Mouse (Mus musculus): ENCODE results near the gene Wdr95.

Wdr95 gene

DNA sequence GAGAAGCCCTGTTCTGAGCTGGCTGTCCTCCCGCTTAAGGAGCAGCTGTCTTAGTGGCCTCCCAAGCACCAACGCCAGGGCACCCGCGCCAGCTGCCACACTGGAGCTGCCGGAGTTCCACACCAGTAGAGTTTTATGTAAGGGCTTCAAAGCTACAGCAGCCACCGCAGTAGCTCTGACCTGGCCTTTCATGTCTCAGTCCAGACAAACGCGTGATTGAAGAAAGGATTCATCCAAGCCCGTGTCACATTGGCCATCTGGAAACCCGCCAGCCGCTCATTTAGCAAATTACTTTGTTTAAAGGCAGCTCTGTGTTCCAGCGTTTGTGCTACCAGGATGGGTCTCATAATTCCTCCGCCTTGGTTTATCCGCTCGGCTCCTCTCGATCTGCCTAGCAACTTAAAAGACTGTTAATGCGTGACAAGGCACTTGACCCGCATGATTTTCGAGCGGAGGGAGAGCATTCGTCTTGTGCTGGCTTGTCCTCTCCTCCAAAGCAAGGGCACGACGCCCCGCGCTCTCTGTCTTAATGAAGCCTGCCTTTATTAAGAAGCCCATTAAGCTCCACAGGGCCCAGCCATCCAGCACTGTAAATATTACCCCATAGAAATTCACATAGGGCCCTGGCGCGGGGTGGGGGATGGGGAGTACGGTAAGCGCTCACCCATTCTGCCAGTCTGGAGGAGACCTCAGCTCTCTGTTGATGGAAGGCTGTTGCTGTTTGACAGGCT, at the start of gene Wdr95:
Gene Wdr95, plus strand, starts transcription at position 681 of the 731 bp plus-strand sequence.
- DNase-seq (ENCODE audit: low spot score in 2 of 2), result peak; percentile 86

DNA sequence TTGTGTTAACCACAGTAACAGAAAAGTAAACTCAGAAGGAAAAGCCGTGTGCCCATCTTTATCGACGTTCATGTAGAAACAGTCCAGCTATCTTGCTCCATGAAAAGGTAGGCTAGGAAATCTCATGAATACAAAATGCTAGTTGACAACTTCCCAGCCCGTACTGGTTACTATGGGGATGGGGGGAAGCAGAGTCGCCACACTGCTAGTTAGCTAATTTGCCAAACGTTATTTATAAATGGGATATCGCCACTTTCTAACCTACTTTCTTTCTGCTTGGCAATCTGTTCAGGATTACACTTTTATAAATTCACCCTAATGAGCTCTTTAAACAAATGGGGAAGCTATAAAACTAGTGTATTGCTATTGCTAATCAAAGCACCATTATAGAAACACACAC, 46.6 kb upstream of the Wdr95 start:
- DNase-seq (ENCODE audit: low spot score in 2 of 2), result no peak

DNA sequence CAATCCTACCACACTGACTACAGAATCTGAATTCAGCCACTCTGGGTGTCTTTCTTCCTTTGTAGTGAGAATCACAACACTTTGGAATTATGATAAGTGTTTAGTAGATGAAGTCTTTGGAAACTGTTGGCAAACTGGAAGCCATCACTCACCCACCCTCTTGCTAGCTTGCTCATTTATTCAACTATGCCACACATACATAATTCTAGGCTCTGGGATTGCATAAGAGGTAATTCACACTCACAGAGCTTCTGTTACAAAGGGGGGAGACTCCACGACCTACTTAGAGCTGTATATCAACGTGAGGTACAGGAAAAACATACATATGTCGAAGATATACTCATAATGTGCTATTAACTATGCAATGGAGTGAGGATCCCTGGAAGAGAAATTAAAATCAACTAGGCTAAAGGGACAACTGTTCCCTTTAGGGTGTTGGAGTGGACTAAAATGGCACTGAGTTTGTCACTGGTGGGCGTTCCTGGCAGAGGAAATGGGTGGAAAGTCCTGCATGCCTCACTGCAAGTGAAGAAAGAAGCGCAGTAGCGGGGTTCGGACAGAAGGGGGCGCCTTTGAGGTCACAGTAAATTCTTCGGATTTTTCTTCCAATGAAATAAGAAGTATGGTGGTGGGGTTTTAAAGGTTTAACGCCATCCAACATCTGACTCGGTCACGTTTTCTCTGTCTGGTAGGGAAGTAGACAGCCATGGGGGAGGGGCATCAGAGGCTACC, 45.0 kb upstream of the Wdr95 start:
- DNase-seq (ENCODE audit: low spot score in 2 of 2), result no peak

DNA sequence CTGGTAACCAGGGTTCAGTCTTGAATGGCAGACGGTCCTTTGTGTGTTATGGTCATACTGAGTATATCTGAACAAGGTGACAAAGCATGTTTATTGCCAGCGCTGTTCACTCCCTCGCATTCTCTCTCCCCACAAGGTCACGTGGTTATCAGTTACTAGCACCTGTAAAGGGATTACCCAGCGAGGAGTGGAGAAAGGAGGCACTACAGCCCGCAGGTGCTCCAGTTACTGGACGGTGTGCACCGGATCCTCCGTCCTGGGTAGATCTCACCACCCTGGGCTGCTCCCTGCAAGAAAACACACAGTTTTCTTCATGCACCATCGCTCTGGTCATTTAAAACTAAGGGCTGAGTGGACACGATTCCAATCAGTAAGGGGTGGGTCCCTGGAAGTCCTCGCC, 44.2 kb upstream of the Wdr95 start:
- DNase-seq (ENCODE audit: low spot score in 2 of 2), result no peak

DNA sequence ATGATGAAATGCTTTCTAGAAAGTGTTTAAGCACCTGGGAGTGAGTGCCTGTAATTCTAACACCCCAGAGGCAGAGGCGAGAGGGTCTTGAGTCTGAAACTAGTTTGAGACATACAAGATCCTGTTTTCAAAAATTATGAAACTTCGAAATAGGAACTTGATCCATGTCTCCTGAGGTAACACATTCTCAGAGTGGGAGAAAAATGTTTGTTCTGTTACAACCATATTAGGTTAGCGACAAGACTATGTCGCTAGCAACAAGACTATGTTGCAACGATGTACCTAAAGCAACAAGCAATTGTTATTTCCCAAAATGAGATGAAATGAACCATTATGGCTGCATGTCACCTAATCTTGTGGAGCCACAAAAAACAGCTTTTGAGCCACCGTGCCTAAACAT, 43.0 kb upstream of the Wdr95 start:
- DNase-seq (ENCODE audit: low spot score in 2 of 2), result no peak

DNA sequence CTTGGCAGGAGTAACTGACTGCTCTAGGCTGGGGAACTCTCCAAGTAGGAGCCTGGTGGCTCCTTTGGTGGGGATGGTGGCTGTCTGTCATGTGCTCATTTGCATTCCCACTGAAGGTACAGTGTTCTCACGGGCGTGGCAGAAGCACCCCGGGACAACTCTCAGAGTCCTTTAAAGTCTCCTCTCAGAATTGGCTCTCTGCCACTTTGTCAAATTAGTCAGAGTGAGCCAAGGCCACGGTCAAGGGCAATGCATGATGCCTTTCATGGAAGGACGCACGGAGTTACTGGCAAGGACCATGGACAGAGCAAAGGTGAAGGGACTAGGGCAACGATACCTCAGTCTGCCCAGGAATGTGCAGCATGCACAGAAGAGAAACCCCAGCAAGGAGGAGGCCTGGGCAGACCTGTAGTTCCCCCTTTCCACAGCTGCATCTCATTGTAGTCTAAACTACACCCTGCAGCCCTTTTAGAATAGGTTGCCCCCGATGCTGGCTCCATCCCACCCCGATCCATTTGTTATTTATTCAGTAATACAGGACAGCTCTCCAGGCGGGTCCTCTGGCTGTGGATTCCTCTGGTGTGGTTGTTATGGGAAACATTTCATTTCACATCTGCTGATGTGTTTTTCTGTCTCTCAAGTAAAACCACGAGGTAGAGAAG, 40.0 kb upstream of the Wdr95 start:
- no peak for DNase-seq (ENCODE audit: low spot score in 2 of 2)

DNA sequence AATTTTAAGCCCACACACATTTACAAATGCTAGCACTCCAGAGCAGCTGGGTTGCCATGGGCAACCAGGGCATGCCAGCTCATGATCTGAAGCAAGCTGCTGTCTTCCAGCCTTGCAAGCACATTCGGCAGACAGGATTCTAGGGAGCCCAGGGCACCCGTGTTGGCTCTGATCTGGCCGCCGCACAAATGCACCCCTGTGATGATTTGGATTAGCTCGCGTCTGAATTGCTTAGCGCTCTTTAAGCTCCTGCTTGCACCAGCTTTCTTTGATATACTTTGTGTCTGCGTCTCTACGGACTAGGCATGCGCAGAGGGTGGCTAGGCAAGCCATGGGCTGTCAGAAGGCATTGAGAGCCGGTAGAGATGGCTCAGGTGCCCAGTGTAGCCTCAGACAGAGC, 39.3 kb upstream of the Wdr95 start:
- DNase-seq (ENCODE audit: low spot score in 2 of 2), result peak; percentile 91 to 95

DNA sequence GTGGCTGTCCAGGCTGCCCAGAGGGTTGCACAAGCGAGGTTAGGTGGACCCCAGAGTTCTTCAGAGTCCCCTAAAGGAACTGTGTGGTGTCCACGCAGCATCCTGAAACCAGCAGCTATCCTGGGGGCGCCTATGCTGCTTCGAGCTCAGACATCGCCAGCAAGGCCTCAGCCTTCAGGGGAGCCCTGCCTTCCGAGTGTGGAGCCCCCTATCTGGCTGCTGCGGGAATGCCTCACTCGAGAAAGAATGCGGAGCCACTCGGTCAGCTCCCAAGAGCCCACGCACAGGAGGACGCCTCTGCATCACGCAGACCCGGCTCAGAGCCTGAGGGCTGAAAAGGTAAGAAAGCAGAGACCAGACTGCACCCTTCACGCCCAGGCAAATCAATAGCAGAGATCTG, 38.2 kb upstream of the Wdr95 start:
- DNase-seq (ENCODE audit: low spot score in 2 of 2), result peak in 1 of 2 experiments; percentile 28

DNA sequence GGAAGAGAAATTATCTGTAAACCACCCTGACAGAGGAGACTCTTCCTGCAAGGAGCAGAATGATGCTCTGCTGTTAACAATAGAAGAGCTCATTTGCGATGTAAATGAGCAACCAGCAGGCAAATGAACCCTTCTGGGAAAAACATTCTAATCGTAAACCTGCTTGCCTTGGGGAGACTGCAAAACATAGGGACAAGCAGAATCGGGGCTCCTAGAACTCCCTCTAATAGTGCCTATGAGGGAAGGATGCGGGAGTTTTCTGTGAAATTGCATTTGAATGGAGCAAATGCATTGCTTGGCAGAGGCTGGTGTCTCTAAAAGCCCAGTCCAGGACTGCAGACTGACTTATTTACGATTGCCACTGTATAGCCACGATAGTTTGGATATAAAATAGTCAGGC, 32.8 kb upstream of the Wdr95 start:
- DNase-seq (ENCODE audit: low spot score in 2 of 2), result no peak

DNA sequence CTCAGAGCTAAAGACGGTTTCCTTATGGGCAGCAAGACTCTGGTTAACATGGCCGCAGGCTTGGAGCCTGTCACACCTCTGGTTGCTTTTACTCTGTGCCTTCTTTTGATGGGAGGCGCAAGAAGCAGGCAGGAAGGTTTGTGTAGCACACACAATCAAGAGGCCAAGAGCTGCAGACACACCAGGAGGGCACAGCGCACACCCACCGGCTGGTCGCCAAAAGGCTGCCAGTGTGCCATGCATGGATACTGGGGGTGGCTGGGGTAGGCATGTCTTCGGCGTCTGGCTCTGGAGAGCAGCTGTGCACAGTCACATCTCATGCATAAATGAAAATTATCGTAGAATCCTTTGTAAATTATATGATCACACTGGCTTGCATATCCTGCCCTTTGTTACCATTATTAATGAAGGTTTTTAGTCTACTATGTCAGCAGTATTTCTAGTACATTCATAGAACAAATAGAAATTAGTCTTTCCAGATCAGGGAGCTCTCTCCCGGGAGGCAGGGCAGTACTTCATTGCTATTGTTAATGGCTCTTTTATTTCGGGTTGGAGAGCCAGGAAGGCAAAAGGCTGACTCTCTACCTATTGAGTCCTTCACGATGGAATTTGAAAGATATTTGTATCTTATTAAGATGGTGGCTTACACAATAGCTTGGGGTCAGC, 31.9 kb upstream of the Wdr95 start:
- peak in 1 of 2 experiments; percentile 44 for DNase-seq (ENCODE audit: low spot score in 2 of 2)

DNA sequence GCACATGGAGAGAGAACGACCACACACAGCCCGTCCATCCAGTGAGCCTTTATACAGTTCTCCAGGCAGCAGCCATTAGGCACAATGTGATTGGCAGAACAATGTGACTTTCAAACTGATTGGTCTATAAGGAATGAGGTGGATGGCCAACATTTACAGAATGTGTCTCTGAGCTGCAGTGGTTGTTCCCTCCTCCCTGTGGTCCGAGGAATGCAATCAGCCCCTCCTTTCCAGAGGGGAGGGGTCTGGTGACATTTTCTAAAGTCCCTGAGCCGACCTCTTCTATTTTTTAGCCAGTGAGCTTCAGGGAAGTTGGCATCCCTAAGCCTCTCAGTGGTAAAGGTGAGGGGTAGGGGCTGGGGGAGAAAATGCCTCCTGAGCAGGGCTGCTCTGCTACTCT, 28.5 kb upstream of the Wdr95 start:
- DNase-seq (ENCODE audit: low spot score in 2 of 2), result no peak

DNA sequence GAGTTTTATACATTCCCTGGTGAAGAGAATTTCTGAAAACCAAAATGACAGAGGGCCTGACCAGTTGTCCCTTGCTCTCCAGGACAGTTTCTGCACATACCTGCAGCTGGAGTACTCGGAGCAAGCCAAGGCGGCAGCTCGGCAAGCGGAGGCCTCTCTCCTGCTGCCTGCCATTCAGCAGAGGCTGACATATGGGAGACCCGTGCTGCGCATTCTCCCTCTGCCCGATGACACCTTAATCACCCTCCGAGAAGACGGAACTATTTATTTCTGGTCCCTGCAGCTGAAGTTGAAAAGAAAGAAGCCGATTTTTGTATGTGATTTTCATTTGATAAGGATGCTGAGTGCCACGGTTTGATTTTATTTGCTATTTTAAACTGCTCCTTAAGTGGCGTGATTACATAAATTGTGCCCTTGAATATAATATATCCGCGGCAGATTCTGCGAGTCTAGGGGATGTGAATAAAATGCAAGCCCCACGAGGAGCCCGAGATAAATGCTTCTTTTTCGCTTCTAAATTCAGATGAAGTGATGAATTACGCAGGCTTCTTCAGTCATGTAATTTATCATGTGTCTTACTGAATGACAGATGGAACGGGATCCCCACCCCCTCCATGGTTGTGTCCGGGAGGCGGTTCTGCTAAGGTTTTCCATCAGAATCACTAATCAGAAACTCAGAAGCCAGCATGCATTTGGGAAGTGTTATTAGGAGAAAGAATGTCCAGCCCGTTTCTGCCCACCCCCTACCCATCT, 24.9 kb upstream of the Wdr95 start:
- DNase-seq (ENCODE audit: low spot score in 2 of 2), result peak; percentile 74 to 79

DNA sequence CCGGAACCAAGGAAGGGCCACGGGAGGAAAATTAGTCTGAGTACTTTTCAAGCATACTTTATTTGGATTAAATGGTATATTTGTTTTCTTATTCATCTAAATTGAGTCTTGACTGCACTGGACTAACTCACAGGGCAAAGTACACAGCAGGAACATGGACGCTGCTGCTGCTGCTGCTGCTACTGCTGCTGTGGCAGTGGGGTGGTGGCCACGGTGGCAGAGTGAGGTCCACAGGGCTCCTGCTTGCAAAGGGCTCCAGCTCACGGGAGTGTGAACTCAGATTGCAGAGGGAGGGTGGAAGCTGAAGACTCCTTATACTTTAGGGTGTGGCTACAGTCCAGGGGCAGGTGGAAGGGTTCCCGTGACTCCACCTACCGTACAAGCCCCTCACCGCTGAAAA, 23.5 kb upstream of the Wdr95 start:
- DNase-seq (ENCODE audit: low spot score in 2 of 2), result no peak

DNA sequence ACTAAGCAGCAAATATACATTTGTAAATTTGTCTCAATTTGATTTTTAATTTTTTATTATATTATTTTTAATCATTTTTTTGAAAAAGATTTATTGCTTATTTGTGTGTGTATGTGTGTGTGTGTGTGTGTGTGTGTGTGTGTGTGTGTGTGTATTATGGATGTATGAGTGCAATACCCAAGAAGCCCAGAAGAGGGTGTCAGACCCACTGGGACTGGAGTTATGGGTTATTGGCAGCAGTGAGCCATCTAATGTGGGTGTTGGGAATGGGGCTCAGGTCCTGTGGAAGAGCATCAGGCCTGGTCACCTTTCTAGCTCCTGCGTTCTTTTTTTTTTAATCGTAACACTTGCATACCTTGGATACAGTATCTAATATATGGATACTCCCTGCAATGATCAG, 22.4 kb upstream of the Wdr95 start:
- no peak for DNase-seq (ENCODE audit: low spot score in 2 of 2)

DNA sequence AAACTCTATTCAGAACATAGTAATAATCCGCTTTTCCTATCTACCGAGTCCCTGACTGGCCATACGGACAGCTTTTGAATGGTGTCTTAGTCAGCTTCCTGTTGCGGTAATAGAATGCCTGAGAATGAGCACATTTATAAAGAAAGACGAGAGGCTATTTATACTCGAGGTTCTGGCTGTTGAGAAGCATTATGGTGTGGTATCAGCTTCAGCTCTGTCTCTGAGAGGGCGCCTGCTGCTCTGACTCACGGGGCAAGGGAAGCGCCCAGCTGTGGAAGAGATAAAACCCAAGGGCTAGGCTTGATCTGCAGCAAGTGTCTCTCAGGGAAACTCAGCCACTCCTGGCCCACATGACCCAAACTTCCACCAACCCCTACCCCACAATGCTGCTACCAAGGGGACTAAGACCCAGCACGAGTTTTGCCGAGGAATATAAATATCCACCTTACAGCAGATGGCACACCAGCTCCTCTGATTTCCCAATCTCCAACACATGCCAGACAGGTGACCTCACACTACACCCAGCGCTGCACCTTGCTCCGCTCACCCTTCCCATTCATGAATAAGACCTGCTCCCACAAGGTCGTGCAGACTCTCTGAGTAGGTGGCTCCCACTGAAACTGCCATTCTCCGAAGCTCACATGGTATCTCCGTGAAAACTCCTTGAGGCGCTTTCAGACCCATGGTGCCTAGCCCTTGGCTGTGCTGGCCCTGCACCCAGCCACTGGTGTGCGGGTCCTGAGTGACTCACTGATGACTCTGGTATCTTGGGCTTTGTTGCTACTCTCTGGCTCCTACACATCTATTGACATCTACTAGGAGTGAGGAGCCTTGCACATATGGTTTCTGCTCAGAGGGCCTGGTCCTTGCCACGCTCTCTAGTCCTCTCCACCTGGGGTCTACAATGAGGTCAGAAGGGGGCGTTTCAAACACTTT, 20.1 kb upstream of the Wdr95 start:
- DNase-seq (ENCODE audit: low spot score in 2 of 2), result no peak

DNA sequence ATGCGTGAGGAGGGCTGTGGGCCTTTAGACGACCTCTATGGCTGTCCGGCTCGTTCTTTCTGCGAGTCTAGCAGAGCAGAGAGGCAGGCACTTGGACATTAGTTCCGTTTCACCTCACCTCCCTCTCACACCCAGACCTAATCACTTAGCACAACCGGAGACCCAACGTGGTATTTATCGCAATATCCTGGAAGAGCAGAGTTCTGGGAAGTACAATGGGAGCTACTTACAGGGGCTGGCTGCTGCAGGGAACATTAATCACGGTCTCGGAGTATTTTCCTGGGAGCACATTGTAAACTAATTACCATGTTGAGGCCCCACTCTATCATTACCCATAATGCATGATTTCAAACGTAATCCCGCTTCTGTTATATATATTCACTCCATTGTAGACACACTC, 18.2 kb upstream of the Wdr95 start:
- no peak for DNase-seq (ENCODE audit: low spot score in 2 of 2)

DNA sequence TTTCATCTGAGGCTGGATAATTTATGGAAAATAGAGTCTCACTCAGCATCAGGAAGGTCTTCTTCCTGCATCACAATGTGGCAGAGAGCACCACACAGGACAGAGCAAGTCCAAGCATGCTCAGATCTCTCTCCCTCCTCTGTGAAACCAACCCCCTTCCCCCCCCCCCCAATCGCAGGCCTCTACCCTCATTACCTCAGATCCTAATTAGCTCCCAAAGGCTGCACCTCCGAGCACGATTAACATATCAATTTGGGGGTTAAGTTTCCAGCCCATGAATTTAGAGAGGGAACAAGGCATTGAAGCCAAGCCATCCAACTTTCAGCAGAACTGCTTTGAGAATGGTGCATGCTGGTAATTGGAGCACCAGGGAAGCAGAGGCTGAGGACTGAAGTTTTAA, 15.8 kb upstream of the Wdr95 start:
- no peak for DNase-seq (ENCODE audit: low spot score in 2 of 2)

DNA sequence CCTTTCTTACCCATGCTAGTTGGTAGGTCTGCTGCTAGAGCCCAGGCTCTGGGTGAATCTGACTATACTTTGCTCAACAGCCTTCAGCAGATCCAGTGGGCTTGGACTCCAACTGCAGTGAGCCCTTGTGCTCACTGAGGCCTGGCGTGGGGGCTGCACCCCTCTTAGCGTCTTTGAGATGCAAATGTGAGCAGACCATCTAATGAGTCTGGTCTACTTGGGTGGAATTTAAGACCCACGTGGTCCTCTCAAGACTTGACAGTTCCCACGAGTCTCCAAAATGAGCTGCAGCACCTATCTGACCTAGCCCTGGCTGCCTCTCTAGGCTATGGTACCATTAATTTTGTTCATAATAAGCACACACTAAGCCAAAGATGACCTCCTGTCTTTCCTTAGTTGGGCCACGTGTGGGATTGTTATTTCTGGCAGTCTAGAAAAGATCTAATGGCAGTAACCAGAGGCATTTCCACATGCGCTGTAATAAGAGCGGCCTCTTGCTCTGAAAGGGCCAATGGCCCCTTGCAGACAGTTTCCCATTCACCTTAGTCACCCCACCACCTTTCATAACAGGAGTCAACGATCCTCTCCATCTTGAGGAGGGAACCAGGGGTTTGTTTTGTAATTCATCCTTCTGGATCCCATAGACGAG, 14.9 kb upstream of the Wdr95 start:
- DNase-seq (ENCODE audit: low spot score in 2 of 2), result no peak

DNA sequence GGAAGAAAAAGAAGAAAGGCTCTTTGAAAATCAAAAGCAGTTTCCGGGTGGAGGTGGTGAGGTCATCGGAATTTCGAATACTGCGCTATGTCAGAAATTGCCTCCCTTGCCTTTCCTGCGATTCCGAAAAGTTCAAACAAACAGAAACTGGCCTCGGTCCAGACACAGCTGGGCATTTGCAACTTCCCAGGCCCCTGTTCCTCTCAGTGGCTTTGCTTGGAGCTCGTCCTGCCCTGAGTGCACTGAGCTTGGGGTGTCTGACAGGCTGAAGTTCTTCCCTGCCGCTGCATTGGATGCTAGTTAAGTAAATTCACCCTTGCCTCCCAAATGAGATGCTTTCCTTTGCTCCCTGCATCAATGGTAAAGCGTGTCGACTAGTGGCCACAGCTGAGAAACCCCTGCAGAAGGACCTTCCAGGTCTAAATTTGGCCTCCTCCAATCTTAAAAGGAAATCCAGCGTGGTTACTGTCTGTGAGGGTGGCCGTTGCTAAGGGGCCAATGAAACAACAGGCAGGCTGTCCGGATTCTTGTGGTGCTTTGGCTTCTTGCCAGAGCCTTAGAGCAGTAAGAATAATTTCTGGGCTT, 14.3 kb upstream of the Wdr95 start:
- peak; percentile 71 to 89 for DNase-seq (ENCODE audit: low spot score in 2 of 2)

DNA sequence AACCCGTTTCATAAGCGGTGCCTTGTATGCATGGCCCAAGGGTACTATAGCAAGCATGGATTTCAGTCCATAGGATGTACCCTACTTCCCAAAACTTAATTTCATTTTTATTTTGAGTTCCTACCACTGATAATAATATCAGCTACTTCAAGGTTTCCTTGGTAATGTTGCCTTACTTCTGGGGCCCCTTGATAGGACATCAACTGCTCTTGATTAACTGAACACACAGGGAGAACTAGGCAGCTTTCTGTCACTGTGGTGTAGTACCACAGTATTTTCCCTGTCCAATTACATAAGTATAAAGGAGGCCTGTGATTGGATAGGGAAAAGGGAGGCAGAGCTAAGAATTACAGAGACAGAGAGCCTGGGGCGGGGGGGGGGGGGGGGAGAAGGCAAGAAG, 13.6 kb upstream of the Wdr95 start:
- DNase-seq (ENCODE audit: low spot score in 2 of 2), result no peak
